Mouse (Mus musculus) liver, adult 2 months (tissue): ENCODE measurements around the gene Gsdma3. TPM values are rescaled to one million over a fixed set of nuclear protein-coding genes. Genes with fewer than 3 reads are reported as not detected.
A peak's percentile ranks its signal among the peaks of the same experiment; 100 is the strongest.

ENCODE experiments used
- DNase-seq: peaks from one replicate; pipeline ENCODE4 v3.0.0-alpha.2; 2011; ENCODE audit warnings: low read depth, low spot score; ENCODE audit errors: extremely low read depth
- H3K27ac ChIP-seq: fragments of 200-500 bp; replicated peaks from 2 replicates; pipeline ENCODE4 v1.5.1; 2012; ENCODE audit warnings: low read depth, mild to moderate bottlenecking, control low read depth, inconsistent platforms, low read length; ENCODE audit not compliant: insufficient read depth
- H3K27me3 ChIP-seq: fragments of 200-500 bp; 2 replicates; pipeline ENCODE4 v1.6.1; 2012; ENCODE audit warnings: mild to moderate bottlenecking, moderate library complexity, low read length, inconsistent platforms; ENCODE audit not compliant: control insufficient read depth, insufficient read depth
- H3K36me3 ChIP-seq: fragments of 200-500 bp; 2 replicates; pipeline ENCODE4 v1.6.1; 2012; ENCODE audit warnings: low read length, inconsistent platforms; ENCODE audit not compliant: control insufficient read depth, insufficient read depth
- H3K4me1 ChIP-seq: fragments of 200-500 bp; 2 replicates; pipeline ENCODE4 v1.6.1; 2011; ENCODE audit warnings: low read length; ENCODE audit not compliant: control insufficient read depth, insufficient read depth
- H3K4me3 ChIP-seq: fragments of 200-500 bp; 2 replicates; pipeline ENCODE4 v1.5.1; 2011; ENCODE audit warnings: low read depth, mild to moderate bottlenecking, control low read depth, low read length, moderate library complexity; ENCODE audit not compliant: insufficient read depth
- H3K79me2 ChIP-seq: fragments of 200-500 bp; 2 replicates; pipeline ENCODE4 v1.6.1; 2012; ENCODE audit warnings: inconsistent platforms, mild to moderate bottlenecking, low read length, moderate library complexity; ENCODE audit not compliant: control insufficient read depth, insufficient read depth
- H3K9ac ChIP-seq: fragments of 200-500 bp; 2 replicates; pipeline ENCODE4 v1.6.1; 2012; ENCODE audit warnings: low read depth, mild to moderate bottlenecking, control low read depth, inconsistent platforms, low read length
- CTCF ChIP-seq: fragments of 200-500 bp; IDR thresholded peaks from 2 replicates; pipeline ENCODE4 v1.5.1; 2011; ENCODE audit warnings: low read depth, low read length, control low read depth
- POLR2A ChIP-seq: fragments of 200-500 bp; IDR thresholded peaks from 2 replicates; pipeline ENCODE4 v1.6.1; 2011; ENCODE audit warnings: low read length, control low read depth; ENCODE audit not compliant: insufficient read depth; ENCODE audit errors: extremely low read depth
- WGBS: fragments of 180-500 bp; shearing (Covaris S2); methylation state at CpG from one replicate; pipeline ENCODE4 v1.1.7; 2018; 5-methylcytosine and 5-hydroxymethylcytosine counted together
- polyA plus RNA-seq: library from polyadenylated mRNA; depleted of rRNA; stranded (reverse); fragments of >200 nt; gene quantifications from 2 replicates; pipeline ENCODE4 v1.2.3, GENCODE M21; 2012
- total RNA-seq: library from RNA; depleted of rRNA; stranded (reverse); fragments of >200 nt; gene quantifications from 2 replicates; pipeline ENCODE4 v1.2.3, GENCODE M21; 2014

Gsdma3 gene
- total and polyA plus RNA-seq, 2 experiments: not detected

- TF ChIP-seq POLR2A (no peak), CTCF (no peak)
- peak overlapping the region; percentile 85 for H3K4me3 ChIP-seq
- DNase-seq: peak; percentile 98
- H3K27me3 ChIP-seq: no peaks in the 10 kb centered on the region
- 1% methylated on average over 22 of the region's 22 CpGs for WGBS
- peaks cover 16% of the 10 kb centered on the region for H3K79me2 ChIP-seq
- H3K36me3 ChIP-seq: peaks cover 11% of the 10 kb centered on the region; the same call in 1 of the 2 replicates
- H3K4me1 ChIP-seq: peaks cover 44% of the 10 kb centered on the region
- peak overlapping the region; percentile 91 for H3K9ac ChIP-seq
- H3K27ac ChIP-seq: peak overlapping the region; percentile 75
Observed at GRCm38 (mm10) chr11:98586087-98586891, 39.9 kb upstream of the Gsdma3 start.

- Histone ChIP-seq H3K36me3 (peaks cover 11% of the 10 kb centered on the region; the same call in 1 of the 2 replicates), H3K4me3 (peak within 1 kb of the TSS; percentile 85), H3K27me3 (no peaks in the 10 kb centered on the region), H3K4me1 (peaks cover 40% of the 10 kb centered on the region), H3K27ac (peak within 1 kb of the TSS; percentile 71), H3K9ac (peak within 1 kb of the TSS; percentile 91), H3K79me2 (peaks cover 16% of the 10 kb centered on the region)
- DNase-seq: peak; percentile 89
- TF ChIP-seq POLR2A: peak; percentile 93
- no peak for TF ChIP-seq CTCF
- WGBS: under 1% methylated on average over 48 of the region's 49 CpGs
Observed at GRCm38 (mm10) chr11:98586892-98587563, 39.1 kb upstream of the Gsdma3 start, which contains the start of gene Ormdl3. Gene Ormdl3 (minus strand): TSS chr11:98587368.

GRCm38 (mm10) chr11:98587684-98588546 is 38.2 kb upstream of the Gsdma3 start:
- peaks cover 34% of the 10 kb centered on the region for H3K4me1 ChIP-seq
- no peaks in the 10 kb centered on the region for H3K27me3 ChIP-seq
- H3K79me2 ChIP-seq: peaks cover 16% of the 10 kb centered on the region
- TF ChIP-seq CTCF: no peak
- peaks cover 6% of the 10 kb centered on the region; the same call in 1 of the 2 replicates for H3K36me3 ChIP-seq
- DNase-seq: peak; percentile 77
- 14% methylated on average over 20 of the region's 20 CpGs for WGBS
- peak overlapping the region; percentile 56 for H3K27ac ChIP-seq
- peak overlapping the region; percentile 26 for H3K9ac ChIP-seq
- peak overlapping the region; percentile 24 for H3K4me3 ChIP-seq

- peaks cover 32% of the 10 kb centered on the region for H3K4me1 ChIP-seq
- no peaks in the 10 kb centered on the region for H3K27me3 ChIP-seq
- H3K9ac ChIP-seq: no peak overlapping the region
- peak; percentile 75 for DNase-seq
- WGBS: 13% methylated on average over 6 of the region's 6 CpGs
- H3K79me2 ChIP-seq: peaks cover 16% of the 10 kb centered on the region
- TF ChIP-seq CTCF (no peak), POLR2A (no peak)
- no peak overlapping the region for H3K4me3 ChIP-seq
- no peaks in the 10 kb centered on the region for H3K36me3 ChIP-seq
- H3K27ac ChIP-seq: peak overlapping the region; percentile 56
Observed at GRCm38 (mm10) chr11:98588833-98589281, 37.3 kb upstream of the Gsdma3 start.

GRCm38 (mm10) chr11:98589306-98589705 is 36.9 kb upstream of the Gsdma3 start:
- no peaks in the 10 kb centered on the region for H3K27me3 ChIP-seq
- TF ChIP-seq POLR2A (no peak), CTCF (no peak)
- no peaks in the 10 kb centered on the region for H3K36me3 ChIP-seq
- H3K79me2 ChIP-seq: peaks cover 13% of the 10 kb centered on the region
- no peak overlapping the region for H3K9ac ChIP-seq
- DNase-seq: peak; percentile 53
- no peak overlapping the region for H3K4me3 ChIP-seq
- H3K4me1 ChIP-seq: peaks cover 27% of the 10 kb centered on the region
- H3K27ac ChIP-seq: peak overlapping the region; percentile 54
- 22% methylated on average over 8 of the region's 8 CpGs for WGBS
